Mouse (Mus musculus): ENCODE measurements around the gene Acadvl. TPM values are rescaled to one million over a fixed set of nuclear protein-coding genes. Genes with fewer than 3 reads are reported as not detected.

The Acadvl gene
- polyA plus RNA-seq (2012; ENCODE audit: insufficient read depth, insufficient read length, missing spikeins): 1,981 and 2,287 TPM in 2 replicates

GRCm38 (mm10) chr11:70014880-70015558, at the start of gene Acadvl:
TSS of gene Acadvl (minus strand) at chr11:70015411.
- H3K27ac ChIP-seq (replicated peaks; ENCODE audit: low read depth, low read length): peak within 1 kb of the TSS; percentile 98
- H3K4me3 ChIP-seq (ENCODE audit: insufficient read depth, low read depth, low read length): peak within 1 kb of the TSS; percentile 82
- H3K4me1 ChIP-seq (ENCODE audit: control insufficient read depth, insufficient read depth, insufficient read length, low read length): 0 out of 2 replicates have a peak, but pooled peaks cover 2% of the 10 kb centered on the region

GRCm38 (mm10) chr11:70063053-70063452, 47.8 kb upstream of the Acadvl start:
- no peak overlapping the region for H3K4me3 ChIP-seq (ENCODE audit: insufficient read depth, low read depth, low read length)
- H3K27ac ChIP-seq (replicated peaks; ENCODE audit: low read depth, low read length): no peak overlapping the region
- no peaks in the 10 kb centered on the region for H3K4me1 ChIP-seq (ENCODE audit: control insufficient read depth, insufficient read depth, insufficient read length, low read length)

- Histone ChIP-seq H3K4me1 (ENCODE audit: control insufficient read depth, insufficient read depth, insufficient read length, low read length) (no peaks in the 10 kb centered on the region), H3K27ac (replicated peaks; ENCODE audit: low read depth, low read length) (no peak overlapping the region), H3K4me3 (ENCODE audit: insufficient read depth, low read depth, low read length) (no peak overlapping the region)
These were observed 44.7 kb upstream of the Acadvl start for GRCm38 (mm10) chr11:70059930-70060329.

- Histone ChIP-seq H3K4me3 (ENCODE audit: insufficient read depth, low read depth, low read length) (no peak overlapping the region), H3K27ac (replicated peaks; ENCODE audit: low read depth, low read length) (no peak overlapping the region), H3K4me1 (ENCODE audit: control insufficient read depth, insufficient read depth, insufficient read length, low read length) (no peaks in the 10 kb centered on the region)
These were observed 42.6 kb upstream of the Acadvl start for GRCm38 (mm10) chr11:70057805-70058204.

- H3K27ac ChIP-seq (replicated peaks; ENCODE audit: low read depth, low read length): no peak overlapping the region
These were observed 40.5 kb upstream of the Acadvl start for GRCm38 (mm10) chr11:70055618-70056214.

GRCm38 (mm10) chr11:70053898-70054570, 38.8 kb upstream of the Acadvl start, which contains the start of gene Asgr1:
TSS of gene Asgr1 (plus strand) at chr11:70054085.
- Histone ChIP-seq H3K4me1 (ENCODE audit: control insufficient read depth, insufficient read depth, insufficient read length, low read length) (no peaks in the 10 kb centered on the region), H3K27ac (replicated peaks; ENCODE audit: low read depth, low read length) (no peak within 1 kb of the TSS), H3K4me3 (ENCODE audit: insufficient read depth, low read depth, low read length) (no peak within 1 kb of the TSS)

More at GRCm38 (mm10) chr11:70055618-70056214, 40.5 kb upstream of the Acadvl start:
- Histone ChIP-seq H3K4me1 (ENCODE audit: control insufficient read depth, insufficient read depth, insufficient read length, low read length) (no peaks in the 10 kb centered on the region), H3K4me3 (ENCODE audit: insufficient read depth, low read depth, low read length) (no peak overlapping the region)

- Histone ChIP-seq H3K4me3 (ENCODE audit: insufficient read depth, low read depth, low read length) (no peak overlapping the region), H3K27ac (replicated peaks; ENCODE audit: low read depth, low read length) (no peak overlapping the region), H3K4me1 (ENCODE audit: control insufficient read depth, insufficient read depth, insufficient read length, low read length) (no peaks in the 10 kb centered on the region)
These were observed 37.9 kb upstream of the Acadvl start for GRCm38 (mm10) chr11:70053156-70053555.

GRCm38 (mm10) chr11:70049816-70050215, 34.6 kb upstream of the Acadvl start:
- H3K4me1 ChIP-seq (ENCODE audit: control insufficient read depth, insufficient read depth, insufficient read length, low read length): no peaks in the 10 kb centered on the region
- no peak overlapping the region for H3K4me3 ChIP-seq (ENCODE audit: insufficient read depth, low read depth, low read length)
- no peak overlapping the region for H3K27ac ChIP-seq (replicated peaks; ENCODE audit: low read depth, low read length)

GRCm38 (mm10) chr11:70049366-70049765, 34.2 kb upstream of the Acadvl start:
- no peak overlapping the region for H3K4me3 ChIP-seq (ENCODE audit: insufficient read depth, low read depth, low read length)
- no peak overlapping the region for H3K27ac ChIP-seq (replicated peaks; ENCODE audit: low read depth, low read length)
- H3K4me1 ChIP-seq (ENCODE audit: control insufficient read depth, insufficient read depth, insufficient read length, low read length): no peaks in the 10 kb centered on the region

- Histone ChIP-seq H3K27ac (replicated peaks; ENCODE audit: low read depth, low read length) (no peak overlapping the region), H3K4me3 (ENCODE audit: insufficient read depth, low read depth, low read length) (no peak overlapping the region)
These were observed 30.2 kb upstream of the Acadvl start for GRCm38 (mm10) chr11:70045435-70045834.

GRCm38 (mm10) chr11:70043665-70044064, 28.5 kb upstream of the Acadvl start:
- Histone ChIP-seq H3K4me3 (ENCODE audit: insufficient read depth, low read depth, low read length) (no peak overlapping the region), H3K27ac (replicated peaks; ENCODE audit: low read depth, low read length) (no peak overlapping the region), H3K4me1 (ENCODE audit: control insufficient read depth, insufficient read depth, insufficient read length, low read length) (no peaks in the 10 kb centered on the region)

More at GRCm38 (mm10) chr11:70045435-70045834, 30.2 kb upstream of the Acadvl start:
- H3K4me1 ChIP-seq (ENCODE audit: control insufficient read depth, insufficient read depth, insufficient read length, low read length): no peaks in the 10 kb centered on the region

- Histone ChIP-seq H3K4me3 (ENCODE audit: insufficient read depth, low read depth, low read length) (no peak overlapping the region), H3K4me1 (ENCODE audit: control insufficient read depth, insufficient read depth, insufficient read length, low read length) (no peaks in the 10 kb centered on the region), H3K27ac (replicated peaks; ENCODE audit: low read depth, low read length) (no peak overlapping the region)
These were observed 27.3 kb upstream of the Acadvl start for GRCm38 (mm10) chr11:70042309-70043085.

- Histone ChIP-seq H3K27ac (replicated peaks; ENCODE audit: low read depth, low read length) (no peak overlapping the region), H3K4me1 (ENCODE audit: control insufficient read depth, insufficient read depth, insufficient read length, low read length) (no peaks in the 10 kb centered on the region)
These were observed 25.0 kb upstream of the Acadvl start for GRCm38 (mm10) chr11:70040184-70040583.

GRCm38 (mm10) chr11:70039631-70040030, 24.4 kb upstream of the Acadvl start:
- Histone ChIP-seq H3K4me1 (ENCODE audit: control insufficient read depth, insufficient read depth, insufficient read length, low read length) (no peaks in the 10 kb centered on the region), H3K27ac (replicated peaks; ENCODE audit: low read depth, low read length) (no peak overlapping the region), H3K4me3 (ENCODE audit: insufficient read depth, low read depth, low read length) (no peak overlapping the region)

More at GRCm38 (mm10) chr11:70040184-70040583, 25.0 kb upstream of the Acadvl start:
- H3K4me3 ChIP-seq (ENCODE audit: insufficient read depth, low read depth, low read length): no peak overlapping the region

- peak overlapping the region; percentile 40; the same call in 1 of the 2 replicates for H3K27ac ChIP-seq (replicated peaks; ENCODE audit: low read depth, low read length)
- no peak overlapping the region for H3K4me3 ChIP-seq (ENCODE audit: insufficient read depth, low read depth, low read length)
- no peaks in the 10 kb centered on the region for H3K4me1 ChIP-seq (ENCODE audit: control insufficient read depth, insufficient read depth, insufficient read length, low read length)
These were observed 23.0 kb upstream of the Acadvl start for GRCm38 (mm10) chr11:70038174-70038573.
